In genomic region chr2:152637006-152637322, GRCm38 (mm10) we compare ENCODE assay signal across 16 mouse cellular contexts. TPM values are rescaled to one million over a fixed set of nuclear protein-coding genes. Genes with fewer than 3 reads are reported as not detected.
DNase-seq lines count a peak whose midpoint lies in the region; ATAC-seq and TF ChIP-seq lines count a peak whose summit lies in the region.
"Had no signal": no experiment of that assay in that cellular context is flagged by ENCODE, and none has a peak within 500 bp of the region (broad histone marks: within the 10 kb centered on the region; RNA-seq: fewer than 3 reads in every experiment).

No protein-coding gene starts in this region.

- 0 out of 2 replicates have a peak, but pooled peaks have one; percentile 11 for TF ChIP-seq POLR2A in olfactory bulb, adult 2 months (IDR thresholded peaks at IDR 0.05; ENCODE audit: insufficient read depth, low read depth, low read length)

- no peaks in the 10 kb centered on the region for H3K9me3 ChIP-seq in heart, embryonic 16.5 days (replicated peaks; ENCODE audit: control insufficient read depth, low read length)
- H3K9me3 ChIP-seq in lung, embryonic 15.5 days, result no peaks in the 10 kb centered on the region
- H3K9me3 ChIP-seq in intestine, embryonic 14.5 days (ENCODE audit: control insufficient read depth, low read length), result no peaks in the 10 kb centered on the region

- intact Hi-C loops in heart, postnatal 10 days (cut with DNase I), result no loop called here

- DNase-seq in heart, postnatal 10 days, result no peak
- no peak for DNase-seq in lung, postnatal 14 days
- no peak for DNase-seq in intestine, embryonic 14.5 days (ENCODE audit: low spot score)
- DNase-seq in frontal cortex, postnatal 14 days (ENCODE audit: low spot score in 2 of 2), result no peak
- no peak for DNase-seq in Muller cell, postnatal 12 days (ENCODE audit: inconsistent ontology term)
- DNase-seq: cerebellum, adult 11 months; embryo, embryonic 11 days; right cerebral cortex, postnatal 4 days had no signal

- H3K27ac ChIP-seq in heart, embryonic 16.5 days (ENCODE audit: low read length), result peak overlapping the region; percentile 86
- H3K27ac ChIP-seq in lung, embryonic 15.5 days, result peak overlapping the region; percentile 93
- peak overlapping the region; percentile 92 for H3K27ac ChIP-seq in intestine, embryonic 14.5 days (ENCODE audit: low read depth)
- no peak overlapping the region for H3K27ac ChIP-seq in olfactory bulb, adult 2 months (ENCODE audit: insufficient read depth, low read depth, low read length)

- H3K9ac ChIP-seq in heart, embryonic 16.5 days (ENCODE audit: low read length), result no peak overlapping the region
- H3K9ac ChIP-seq in lung, embryonic 15.5 days, result no peak overlapping the region
- no peak overlapping the region for H3K9ac ChIP-seq in intestine, embryonic 14.5 days (ENCODE audit: low read length)

- peaks cover 18% of the 10 kb centered on the region for H3K4me1 ChIP-seq in heart, embryonic 16.5 days (ENCODE audit: control insufficient read depth, insufficient read depth, low read length)
- H3K4me1 ChIP-seq in lung, embryonic 15.5 days, result peaks cover 36% of the 10 kb centered on the region
- peaks cover 26% of the 10 kb centered on the region for H3K4me1 ChIP-seq in intestine, embryonic 14.5 days (replicated peaks; ENCODE audit: control insufficient read depth, insufficient read depth, low read length)
- peaks cover 12% of the 10 kb centered on the region; the same call in 1 of the 2 replicates for H3K4me1 ChIP-seq in olfactory bulb, adult 2 months (ENCODE audit: control insufficient read depth, insufficient read depth, low read length)

- 71% methylated on average over 6 of the region's 6 CpGs for WGBS in heart, embryonic 16.5 days
- WGBS in lung, embryonic 15.5 days, result 44% methylated on average over 6 of the region's 6 CpGs
- 63% methylated on average over 6 of the region's 6 CpGs for WGBS in intestine, embryonic 14.5 days
- WGBS in olfactory bulb, adult 2 months, result 79% methylated on average over 6 of the region's 6 CpGs

- 0 out of 2 replicates have a peak, but pooled peaks cover 2% of the 10 kb centered on the region for H3K27me3 ChIP-seq in heart, embryonic 16.5 days (ENCODE audit: control insufficient read depth, insufficient read depth, low read length)
- H3K27me3 ChIP-seq in lung, embryonic 15.5 days, result no peaks in the 10 kb centered on the region; the same call in 1 of the 2 replicates
- no peaks in the 10 kb centered on the region; the same call in 1 of the 2 replicates for H3K27me3 ChIP-seq in intestine, embryonic 14.5 days (replicated peaks; ENCODE audit: control insufficient read depth, insufficient read depth, low read length)

- H3K4me2 ChIP-seq in heart, embryonic 16.5 days (ENCODE audit: low read depth, low read length), result 0 out of 2 replicates have a peak overlapping the region, but pooled peaks have one; percentile 23
- H3K4me2 ChIP-seq in lung, embryonic 15.5 days, result peak overlapping the region; percentile 40
- H3K4me2 ChIP-seq in intestine, embryonic 14.5 days (ENCODE audit: low read length), result no peak overlapping the region

- no peak overlapping the region for H3K4me3 ChIP-seq in heart, embryonic 16.5 days (ENCODE audit: low read length)
- H3K4me3 ChIP-seq in lung, embryonic 15.5 days, result no peak overlapping the region
- no peak overlapping the region for H3K4me3 ChIP-seq in intestine, embryonic 14.5 days (ENCODE audit: low read depth, low read length)
- no peak overlapping the region for H3K4me3 ChIP-seq in olfactory bulb, adult 2 months (ENCODE audit: insufficient read depth, low read depth, low read length)

- TF ChIP-seq CTCF in olfactory bulb, adult 2 months (IDR thresholded peaks at IDR 0.05; ENCODE audit: insufficient read depth, low read depth, low read length), result no peak

- H3K36me3 ChIP-seq in heart, embryonic 16.5 days (ENCODE audit: control insufficient read depth, insufficient read depth), result no peaks in the 10 kb centered on the region
- H3K36me3 ChIP-seq in lung, embryonic 15.5 days, result no peaks in the 10 kb centered on the region
- no peaks in the 10 kb centered on the region for H3K36me3 ChIP-seq in intestine, embryonic 14.5 days (ENCODE audit: control insufficient read depth, insufficient read depth, low read length)

- no peak for ATAC-seq in heart, embryonic 16.5 days (replicated peaks; ENCODE audit: extremely low read depth, insufficient read depth, low FRiP score)
- no peak for ATAC-seq in lung, embryonic 15.5 days (ENCODE audit: borderline replicate concordance, extremely low read depth, low FRiP score, low TSS enrichment)
- ATAC-seq in intestine, embryonic 14.5 days (replicated peaks; ENCODE audit: low FRiP score, low TSS enrichment, low read depth), result no peak
- ATAC-seq: hindbrain, embryonic 16.5 days had no signal

RNA-seq across cellular contexts. Expression of gene Rem1, which starts 10.2 kb away (rescaled TPM):
- polyA plus RNA-seq in heart, embryonic 16.5 days (2015; fragmentation: Nextera tagmentation; extraction: Ambion mirVana), result 12.8 and 14.8 TPM in 2 replicates
- 10 to 100 TPM; 12.9 to 15.3 TPM for total RNA-seq in heart, postnatal 10 days (2021)
- 8.0 and 8.5 TPM in 2 replicates for polyA plus RNA-seq in lung, embryonic 15.5 days (2015; fragmentation: Nextera tagmentation; extraction: Ambion mirVana)
- polyA plus RNA-seq in intestine, embryonic 14.5 days (2014; fragmentation: Nextera tagmentation; extraction: Ambion mirVana), result 9.6 and 12.9 TPM in 2 replicates
- polyA plus RNA-seq in olfactory bulb, adult 2 months (2012; ENCODE audit: insufficient read depth, insufficient read length, low replicate concordance, missing spikeins), result not detected in 2 replicates

RNA-seq across cellular contexts. Expression of gene Defb25, which starts 14.1 kb away (rescaled TPM):
- 0.88 TPM in 1 of 2 replicates, not detected in the other for polyA plus RNA-seq in heart, embryonic 16.5 days (2015; fragmentation: Nextera tagmentation; extraction: Ambion mirVana)
- total RNA-seq in heart, postnatal 10 days (2021), result not detected
- polyA plus RNA-seq in lung, embryonic 15.5 days (2015; fragmentation: Nextera tagmentation; extraction: Ambion mirVana), result 1.7 TPM in 1 of 2 replicates, not detected in the other
- 1.4 and 2.3 TPM in 2 replicates for polyA plus RNA-seq in intestine, embryonic 14.5 days (2014; fragmentation: Nextera tagmentation; extraction: Ambion mirVana)
- not detected in 2 replicates for polyA plus RNA-seq in olfactory bulb, adult 2 months (2012; ENCODE audit: insufficient read depth, insufficient read length, low replicate concordance, missing spikeins)
- total RNA-seq: gastrocnemius, adult 18-20 months; left cerebral cortex, postnatal 4 days had no signal
- polyA plus RNA-seq: forebrain, embryonic 11.5 days; hindbrain, embryonic 16.5 days had no signal

RNA-seq across cellular contexts. Expression of gene H13, which starts 32.3 kb away (rescaled TPM):
- polyA plus RNA-seq in heart, embryonic 16.5 days (2015; fragmentation: Nextera tagmentation; extraction: Ambion mirVana), result 76.4 and 81.7 TPM in 2 replicates
- total RNA-seq in heart, postnatal 10 days (2021), result 10 to 100 TPM; 47.6 to 51.4 TPM
- polyA plus RNA-seq in lung, embryonic 15.5 days (2015; fragmentation: Nextera tagmentation; extraction: Ambion mirVana), result 97.7 and 104 TPM in 2 replicates
- polyA plus RNA-seq in intestine, embryonic 14.5 days (2014; fragmentation: Nextera tagmentation; extraction: Ambion mirVana), result 108 and 113 TPM in 2 replicates
- not detected in 2 replicates for polyA plus RNA-seq in olfactory bulb, adult 2 months (2012; ENCODE audit: insufficient read depth, insufficient read length, low replicate concordance, missing spikeins)

RNA-seq across cellular contexts. Expression of gene Defb36, which starts 32.8 kb away (rescaled TPM):
- not detected in 2 replicates for polyA plus RNA-seq in heart, embryonic 16.5 days (2015; fragmentation: Nextera tagmentation; extraction: Ambion mirVana)
- not detected for total RNA-seq in heart, postnatal 10 days (2021)
- polyA plus RNA-seq in lung, embryonic 15.5 days (2015; fragmentation: Nextera tagmentation; extraction: Ambion mirVana), result not detected in 2 replicates
- not detected in 2 replicates for polyA plus RNA-seq in intestine, embryonic 14.5 days (2014; fragmentation: Nextera tagmentation; extraction: Ambion mirVana)
- polyA plus RNA-seq in olfactory bulb, adult 2 months (2012; ENCODE audit: insufficient read depth, insufficient read length, low replicate concordance, missing spikeins), result not detected in 2 replicates
- total RNA-seq: gastrocnemius, adult 18-20 months; left cerebral cortex, postnatal 4 days had no signal
- polyA plus RNA-seq: forebrain, embryonic 11.5 days; hindbrain, embryonic 16.5 days had no signal

RNA-seq across cellular contexts. Expression of gene Defb45, which starts 37.8 kb away (rescaled TPM):
- polyA plus RNA-seq in heart, embryonic 16.5 days (2015; fragmentation: Nextera tagmentation; extraction: Ambion mirVana), result not detected in 2 replicates
- total RNA-seq in heart, postnatal 10 days (2021), result not detected
- polyA plus RNA-seq in lung, embryonic 15.5 days (2015; fragmentation: Nextera tagmentation; extraction: Ambion mirVana), result not detected in 2 replicates
- not detected in 2 replicates for polyA plus RNA-seq in intestine, embryonic 14.5 days (2014; fragmentation: Nextera tagmentation; extraction: Ambion mirVana)
- not detected in 2 replicates for polyA plus RNA-seq in olfactory bulb, adult 2 months (2012; ENCODE audit: insufficient read depth, insufficient read length, low replicate concordance, missing spikeins)
- total RNA-seq: adrenal gland, postnatal 25 days; gastrocnemius, adult 18-20 months; left cerebral cortex, postnatal 4 days had no signal
- polyA plus RNA-seq: forebrain, embryonic 11.5 days; hindbrain, embryonic 16.5 days had no signal
